Mouse (Mus musculus) liver, embryonic 11.5 days (tissue): ENCODE measurements around the gene Ppfibp1. TPM values are rescaled to one million over a fixed set of nuclear protein-coding genes. Genes with fewer than 3 reads are reported as not detected.

ENCODE experiments used
- ATAC-seq: fragments of 200-750 bp; cut with Nextera tagmentation; replicated peaks from 2 replicates; pipeline ENCODE4 v1.8.0; 2017; ENCODE audit warnings: moderate number of reproducible peaks, mild to moderate bottlenecking, moderate TSS enrichment, moderate library complexity; ENCODE audit not compliant: low FRiP score
- DNase-seq: peaks from one replicate; pipeline ENCODE4 v3.0.0-alpha.2; 2017; ENCODE audit warnings: low spot score
- H3K27ac ChIP-seq: fragments of 300-500 bp; sonication (generic); 2 replicates; pipeline ENCODE4 v1.5.1; 2014; ENCODE audit warnings: mild to moderate bottlenecking, low read depth, low read length, control low read depth
- H3K27me3 ChIP-seq: fragments of 300-500 bp; sonication (generic); replicated peaks from 2 replicates; pipeline ENCODE4 v1.6.1; 2014; ENCODE audit warnings: low read length, mixed read lengths; ENCODE audit not compliant: control insufficient read depth, insufficient read depth
- H3K36me3 ChIP-seq: fragments of 300-500 bp; sonication (generic); 2 replicates; pipeline ENCODE4 v1.6.1; 2014; ENCODE audit warnings: mild to moderate bottlenecking, low read length, moderate library complexity, mixed read lengths; ENCODE audit not compliant: control insufficient read depth, insufficient read depth
- H3K4me1 ChIP-seq: fragments of 300-500 bp; sonication (generic); replicated peaks from 2 replicates; pipeline ENCODE4 v1.6.1; 2014; ENCODE audit warnings: low read length, mixed read lengths; ENCODE audit not compliant: control insufficient read depth, insufficient read depth
- H3K4me2 ChIP-seq: fragments of 300-500 bp; sonication (generic); 2 replicates; pipeline ENCODE4 v1.6.1; 2014; ENCODE audit warnings: mild to moderate bottlenecking, control low read depth, moderate library complexity
- H3K4me3 ChIP-seq: fragments of 300-500 bp; sonication (generic); 2 replicates; pipeline ENCODE4 v1.5.1; 2014; ENCODE audit warnings: low read depth, low read length, control low read depth
- H3K9ac ChIP-seq: fragments of 300-500 bp; sonication (generic); 2 replicates; pipeline ENCODE4 v1.6.1; 2014; ENCODE audit warnings: low read depth, low read length, control low read depth
- H3K9me3 ChIP-seq: fragments of 300-500 bp; sonication (generic); 2 replicates; pipeline ENCODE4 v1.6.1; 2016; ENCODE audit warnings: low read length, inconsistent platforms, mixed read lengths; ENCODE audit not compliant: control insufficient read depth
- WGBS: fragments of 180-500 bp; shearing (Covaris S2); extraction: QIAGEN DNeasy Blood & Tissue Kit; methylation state at CpG from one replicate; pipeline ENCODE4 v1.1.7; 2014; 5-methylcytosine and 5-hydroxymethylcytosine counted together
- polyA plus RNA-seq: library from polyadenylated mRNA; unstranded; fragments of >200 nt; fragmentation: Nextera tagmentation; extraction: Ambion mirVana; gene quantifications from 2 replicates; pipeline ENCODE4 v1.2.1, GENCODE M21; 2014

Ppfibp1 gene
- polyA plus RNA-seq, 1 experiment from 2014 or later, result 31.1 TPM

- no peaks in the 10 kb centered on the region for H3K27me3 ChIP-seq
Observed at GRCm38 (mm10) chr6:147062694-147063093, 174.4 kb downstream of the Ppfibp1 start.

GRCm38 (mm10) chr6:147064226-147064943 is 176.1 kb downstream of the Ppfibp1 start:
- Histone ChIP-seq H3K27me3 (no peaks in the 10 kb centered on the region), H3K4me1 (no peaks in the 10 kb centered on the region), H3K27ac (no peak overlapping the region), H3K9ac (no peak overlapping the region), H3K36me3 (peaks cover 6% of the 10 kb centered on the region; the same call in 1 of the 2 replicates), H3K9me3 (no peaks in the 10 kb centered on the region), H3K4me3 (no peak overlapping the region), H3K4me2 (no peak overlapping the region)
- WGBS, result 91% methylated on average over 10 of the region's 10 CpGs
- no peak for DNase-seq
- no peak for ATAC-seq

More at GRCm38 (mm10) chr6:147062694-147063093, 174.4 kb downstream of the Ppfibp1 start:
- DNase-seq (no peak), ATAC-seq (no peak)
- no peak overlapping the region for H3K9ac ChIP-seq
- H3K4me2 ChIP-seq, result no peak overlapping the region
- H3K4me1 ChIP-seq, result no peaks in the 10 kb centered on the region
- H3K4me3 ChIP-seq, result no peak overlapping the region
- no peaks in the 10 kb centered on the region for H3K9me3 ChIP-seq
- H3K36me3 ChIP-seq, result peaks cover 8% of the 10 kb centered on the region; the same call in 1 of the 2 replicates
- no peak overlapping the region for H3K27ac ChIP-seq
- WGBS, result 92% methylated on average over 7 of the region's 7 CpGs

GRCm38 (mm10) chr6:147064944-147065261 is 176.6 kb downstream of the Ppfibp1 start:
- H3K27me3 ChIP-seq, result no peaks in the 10 kb centered on the region
- 90% methylated on average over 6 of the region's 6 CpGs for WGBS
- no peaks in the 10 kb centered on the region for H3K4me1 ChIP-seq
- no peak overlapping the region for H3K9ac ChIP-seq
- peaks cover 6% of the 10 kb centered on the region; the same call in 1 of the 2 replicates for H3K36me3 ChIP-seq
- no peak for ATAC-seq
- H3K9me3 ChIP-seq, result no peaks in the 10 kb centered on the region
- H3K4me2 ChIP-seq, result no peak overlapping the region
- H3K27ac ChIP-seq, result no peak overlapping the region
- H3K4me3 ChIP-seq, result no peak overlapping the region
- no peak for DNase-seq

GRCm38 (mm10) chr6:147075808-147076387 is 187.6 kb downstream of the Ppfibp1 start:
- Histone ChIP-seq H3K4me3 (no peak overlapping the region), H3K9me3 (no peaks in the 10 kb centered on the region), H3K4me2 (no peak overlapping the region), H3K4me1 (no peaks in the 10 kb centered on the region), H3K27ac (no peak overlapping the region), H3K36me3 (peaks cover 6% of the 10 kb centered on the region; the same call in 1 of the 2 replicates), H3K27me3 (no peaks in the 10 kb centered on the region), H3K9ac (no peak overlapping the region)
- DNase-seq (no peak), ATAC-seq (no peak)
- 71% methylated on average over 5 of the region's 5 CpGs for WGBS

- no peaks in the 10 kb centered on the region for H3K4me1 ChIP-seq
- no peak for DNase-seq
- H3K9ac ChIP-seq, result no peak overlapping the region
- no peak for ATAC-seq
- H3K9me3 ChIP-seq, result no peaks in the 10 kb centered on the region
- H3K4me3 ChIP-seq, result no peak overlapping the region
- 80% methylated on average over 8 of the region's 8 CpGs for WGBS
- no peaks in the 10 kb centered on the region for H3K27me3 ChIP-seq
- no peak overlapping the region for H3K4me2 ChIP-seq
- peaks cover 4% of the 10 kb centered on the region; the same call in 1 of the 2 replicates for H3K36me3 ChIP-seq
- H3K27ac ChIP-seq, result no peak overlapping the region
Observed at GRCm38 (mm10) chr6:147076878-147077277, 188.6 kb downstream of the Ppfibp1 start.

- Histone ChIP-seq H3K4me3 (no peak overlapping the region), H3K27me3 (no peaks in the 10 kb centered on the region), H3K36me3 (no peaks in the 10 kb centered on the region), H3K27ac (no peak overlapping the region), H3K4me2 (no peak overlapping the region), H3K9ac (no peak overlapping the region), H3K4me1 (no peaks in the 10 kb centered on the region), H3K9me3 (no peaks in the 10 kb centered on the region)
- 88% methylated on average over 10 of the region's 10 CpGs for WGBS
- DNase-seq (no peak), ATAC-seq (no peak)
Observed at GRCm38 (mm10) chr6:147079919-147080318, 191.6 kb downstream of the Ppfibp1 start.

Other genes with a start within 250 kb of the Ppfibp1 start
- 97.2 and 112 TPM in 2 replicates for gene Med21, start 245.9 kb upstream of the Ppfibp1 start, polyA plus RNA-seq
- gene Tm7sf3, start 245.7 kb upstream of the Ppfibp1 start, polyA plus RNA-seq, result 47.7 and 57.1 TPM in 2 replicates
- gene Stk38l, start 163.5 kb upstream of the Ppfibp1 start, polyA plus RNA-seq, result 8.5 and 10.8 TPM in 2 replicates
- 0.70 and 0.88 TPM in 2 replicates for gene Arntl2, start 92.4 kb upstream of the Ppfibp1 start, polyA plus RNA-seq
- gene Smco2, start 38.4 kb upstream of the Ppfibp1 start, polyA plus RNA-seq, result not detected in 2 replicates
- 0.08 and 0.17 TPM in 2 replicates for gene 1700034J05Rik, start 65.9 kb downstream of the Ppfibp1 start, polyA plus RNA-seq
- gene Rep15, start 144.1 kb downstream of the Ppfibp1 start, polyA plus RNA-seq, result 1.7 TPM in 2 replicates
- 139 and 140 TPM in 2 replicates for gene Mrps35, start 154.3 kb downstream of the Ppfibp1 start, polyA plus RNA-seq
- gene Mansc4, start 198.5 kb downstream of the Ppfibp1 start, polyA plus RNA-seq, result 0.40 and 0.65 TPM in 2 replicates
- gene Klhl42, start 202.9 kb downstream of the Ppfibp1 start, polyA plus RNA-seq, result 6.8 and 7.6 TPM in 2 replicates